Mouse (Mus musculus) erythroblast, embryonic 14.5 days (primary cell): ENCODE data around the gene Rnf220. TPM values are rescaled to one million over a fixed set of nuclear protein-coding genes. Genes with fewer than 3 reads are reported as not detected.

ENCODE experiments used
- H3K27me3 ChIP-seq: 2 replicates; pipeline ENCODE4 v1.6.1; 2012; ENCODE audit warnings: inconsistent platforms; ENCODE audit not compliant: control insufficient read depth
- H3K36me3 ChIP-seq: 2 replicates; pipeline ENCODE4 v1.6.1; 2012; ENCODE audit warnings: mild to moderate bottlenecking, inconsistent platforms; ENCODE audit not compliant: control insufficient read depth
- H3K4me1 ChIP-seq: 2 replicates; pipeline ENCODE4 v1.6.1; 2012; ENCODE audit warnings: inconsistent platforms; ENCODE audit not compliant: control insufficient read depth
- H3K4me3 ChIP-seq: replicated peaks from 2 replicates; pipeline ENCODE3; 2012; ENCODE audit warnings: moderate library complexity, mild to moderate bottlenecking, inconsistent platforms
- H3K9me3 ChIP-seq: 2 replicates; pipeline ENCODE4 v1.6.1; 2012; ENCODE audit warnings: low read length, inconsistent platforms, mixed read lengths; ENCODE audit not compliant: control insufficient read depth
- GATA1 ChIP-seq: IDR thresholded peaks from 2 replicates; pipeline ENCODE4 v1.6.1; 2012; ENCODE audit warnings: low read length, inconsistent platforms, mixed read lengths
- TAL1 ChIP-seq: IDR thresholded peaks from 3 replicates; pipeline ENCODE4 v1.6.1; 2012; ENCODE audit warnings: low read length, inconsistent platforms, mixed read lengths
- polyA plus RNA-seq: library from polyadenylated mRNA; stranded (reverse); fragments of >175 nt; gene quantifications from 2 replicates; pipeline ENCODE4 v1.2.3, GENCODE M21; 2012

Gene Rnf220
- polyA plus RNA-seq, 1 experiment: 5.1 TPM

DNA sequence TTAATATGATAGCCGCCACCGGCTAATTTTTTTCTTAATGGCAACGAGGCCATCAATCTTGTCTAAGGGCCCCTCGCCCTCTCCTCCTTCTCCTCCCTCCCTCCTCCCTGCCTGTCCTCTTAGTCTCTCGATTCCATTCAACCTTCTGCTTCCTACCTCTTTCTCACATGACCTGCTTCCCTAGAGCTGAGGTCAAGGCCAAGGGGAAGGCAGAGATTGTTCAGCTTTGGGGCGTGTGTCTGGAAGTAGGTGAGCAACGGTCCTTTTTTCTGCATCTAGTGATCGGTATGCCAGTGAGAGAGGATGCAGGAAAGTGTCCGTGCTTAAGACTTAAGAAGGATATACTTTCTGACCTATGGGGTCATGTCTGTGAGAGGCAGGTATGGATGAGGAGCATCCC lies 199.0 kb downstream of the Rnf220 start:
- TF ChIP-seq GATA1: no peak
- no peak for TF ChIP-seq TAL1
- Histone ChIP-seq H3K36me3 (no peaks in the 10 kb centered on the region), H3K4me1 (no peaks in the 10 kb centered on the region), H3K4me3 (no peak overlapping the region), H3K27me3 (peaks cover 50% of the 10 kb centered on the region), H3K9me3 (no peaks in the 10 kb centered on the region; the same call in 1 of the 2 replicates)

GRCm38 (mm10) chr4:117296849-117297593 lies 199.8 kb downstream of the Rnf220 start:
- Histone ChIP-seq H3K36me3 (no peaks in the 10 kb centered on the region), H3K27me3 (peaks cover 42% of the 10 kb centered on the region), H3K4me1 (no peaks in the 10 kb centered on the region; the same call in 1 of the 2 replicates), H3K9me3 (no peaks in the 10 kb centered on the region), H3K4me3 (no peak overlapping the region)
- TF ChIP-seq GATA1: no peak
- no peak for TF ChIP-seq TAL1

DNA sequence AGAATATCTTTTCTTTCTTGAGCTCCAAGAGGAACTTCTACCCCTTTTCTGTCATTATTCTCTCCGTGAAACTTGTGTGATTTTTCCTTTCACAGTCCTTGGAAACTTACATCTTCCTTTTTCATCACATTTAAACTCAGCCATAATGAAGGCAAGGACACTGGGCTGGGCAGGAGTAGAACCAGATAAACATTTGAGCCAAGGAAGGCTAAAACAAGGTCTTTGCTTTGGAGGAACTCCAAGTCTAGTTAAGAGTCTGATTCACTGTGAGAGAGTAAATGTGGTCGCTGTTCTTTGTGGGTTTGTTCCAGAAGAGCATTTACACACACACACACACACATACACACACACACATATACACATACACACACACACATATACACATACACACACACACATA lies 205.2 kb downstream of the Rnf220 start:
- H3K9me3 ChIP-seq: no peaks in the 10 kb centered on the region
- TF ChIP-seq GATA1 (no peak), TAL1 (no peak)
- no peak overlapping the region for H3K4me3 ChIP-seq
- H3K27me3 ChIP-seq: peaks cover 8% of the 10 kb centered on the region
- H3K36me3 ChIP-seq: peaks cover 15% of the 10 kb centered on the region
- H3K4me1 ChIP-seq: peaks cover 30% of the 10 kb centered on the region

DNA sequence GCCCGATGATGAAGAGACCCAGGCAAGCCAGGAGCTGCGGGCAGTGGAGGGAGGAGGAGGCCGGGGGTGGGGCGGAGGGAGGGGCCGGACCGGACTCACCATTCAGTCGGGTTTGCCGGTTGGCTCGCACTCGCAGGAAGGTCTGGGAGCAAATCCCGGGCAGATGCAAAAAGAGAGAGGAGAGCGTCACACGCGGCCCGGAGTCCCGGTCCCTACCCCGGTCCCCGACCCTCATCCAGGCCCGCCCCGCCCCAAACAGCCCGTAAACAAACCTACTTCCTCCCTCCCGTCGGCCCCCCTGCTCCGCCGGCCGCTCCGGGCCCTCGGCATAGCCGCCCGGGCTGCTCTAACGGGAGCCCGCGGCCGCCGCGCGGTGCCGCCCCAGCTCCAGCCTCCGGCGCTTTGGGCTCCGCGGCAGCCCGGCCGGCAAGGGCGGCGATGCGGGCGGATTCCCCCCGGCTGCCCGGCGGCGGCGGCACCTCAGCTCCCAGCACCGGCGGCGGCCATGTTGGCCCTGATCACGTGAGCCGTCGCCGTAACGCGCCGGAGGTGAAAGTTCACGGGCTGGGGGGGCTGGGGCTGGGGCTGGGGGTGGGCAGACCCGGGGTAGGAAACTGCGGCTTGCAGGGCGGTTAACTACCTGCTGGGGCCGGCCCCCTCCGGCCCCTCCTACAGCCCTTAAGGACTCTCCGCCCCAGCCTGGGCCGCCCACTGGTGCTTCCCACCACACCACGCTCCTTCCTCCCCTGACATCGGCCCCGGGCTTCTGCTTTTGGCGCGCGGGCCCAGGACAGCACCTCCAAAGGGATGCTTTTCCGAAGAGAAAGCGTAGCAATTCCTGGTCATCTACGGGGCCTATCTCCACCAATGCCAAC lies 207.7 kb downstream of the Rnf220 start:
- H3K36me3 ChIP-seq: peaks cover 40% of the 10 kb centered on the region
- no peaks in the 10 kb centered on the region for H3K27me3 ChIP-seq
- no peak for TF ChIP-seq TAL1
- TF ChIP-seq GATA1: no peak
- H3K4me1 ChIP-seq: peaks cover 42% of the 10 kb centered on the region
- H3K4me3 ChIP-seq: peak overlapping the region; percentile 85
- H3K9me3 ChIP-seq: no peaks in the 10 kb centered on the region

- peaks cover 44% of the 10 kb centered on the region for H3K4me1 ChIP-seq
- no peaks in the 10 kb centered on the region for H3K9me3 ChIP-seq
- H3K36me3 ChIP-seq: peaks cover 48% of the 10 kb centered on the region
- H3K4me3 ChIP-seq: peak overlapping the region; percentile 85
- H3K27me3 ChIP-seq: no peaks in the 10 kb centered on the region
- TF ChIP-seq GATA1 (no peak), TAL1 (no peak)
Measured at GRCm38 (mm10) chr4:117288277-117288926, 208.4 kb downstream of the Rnf220 start.

GRCm38 (mm10) chr4:117284363-117284762 lies 212.5 kb downstream of the Rnf220 start:
- Histone ChIP-seq H3K36me3 (peaks cover 88% of the 10 kb centered on the region), H3K27me3 (no peaks in the 10 kb centered on the region), H3K4me1 (peaks cover 33% of the 10 kb centered on the region), H3K4me3 (no peak overlapping the region), H3K9me3 (no peaks in the 10 kb centered on the region)
- TF ChIP-seq TAL1 (no peak), GATA1 (no peak)

DNA sequence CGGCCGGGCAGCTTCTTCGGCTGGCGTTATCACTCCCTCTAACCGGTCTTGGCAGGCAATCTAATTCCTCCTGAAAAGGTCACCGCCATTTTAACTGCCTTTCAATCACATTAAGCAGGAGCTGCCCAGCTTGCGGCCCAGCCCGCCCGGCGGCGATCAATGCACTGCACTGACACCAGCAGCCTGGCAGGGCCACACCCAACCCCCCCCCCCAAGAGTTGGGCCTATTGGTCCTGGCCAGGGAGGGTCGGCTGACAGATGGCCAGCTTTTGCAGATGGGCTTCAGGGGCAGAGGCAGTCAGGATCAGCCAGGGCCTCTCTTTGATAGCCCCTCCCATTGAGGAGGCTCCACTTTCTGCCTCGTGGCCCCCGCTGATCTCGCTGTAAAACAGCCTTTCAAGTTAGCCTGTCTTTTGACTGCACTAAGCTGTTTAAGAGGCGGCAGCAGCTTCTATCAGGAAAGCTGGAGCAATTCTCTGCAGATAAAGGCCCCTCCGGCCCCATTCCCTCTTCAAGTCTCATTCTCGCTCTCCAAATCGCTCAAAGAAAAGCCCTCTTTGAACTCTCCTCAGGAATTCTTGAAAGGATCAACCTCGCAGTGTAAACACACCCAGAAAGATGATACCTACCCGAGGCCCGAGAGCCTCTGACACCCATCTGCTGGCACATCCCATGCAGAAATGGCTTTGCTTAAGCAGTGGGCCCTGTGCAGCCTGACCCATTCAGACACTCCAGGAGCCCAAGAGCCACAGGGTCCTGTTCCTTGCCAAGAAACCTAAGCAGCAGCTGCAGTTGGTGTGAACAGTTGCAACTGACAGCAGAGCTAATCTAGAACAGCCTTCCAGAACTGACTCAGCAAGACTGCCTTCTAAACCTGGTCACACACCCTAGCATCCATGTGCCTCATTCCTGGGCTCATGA lies 213.3 kb downstream of the Rnf220 start:
- H3K36me3 ChIP-seq: peaks cover 97% of the 10 kb centered on the region
- no peak for TF ChIP-seq GATA1
- no peak for TF ChIP-seq TAL1
- H3K4me3 ChIP-seq: no peak overlapping the region
- H3K27me3 ChIP-seq: no peaks in the 10 kb centered on the region
- H3K4me1 ChIP-seq: peaks cover 31% of the 10 kb centered on the region
- H3K9me3 ChIP-seq: no peaks in the 10 kb centered on the region
